Mouse (Mus musculus): ENCODE measurements around the gene Dact3. TPM values are rescaled to one million over a fixed set of nuclear protein-coding genes. Genes with fewer than 3 reads are reported as not detected.
A peak's percentile ranks its signal among the peaks of the same experiment; 100 is the strongest.

Gene Dact3
- polyA plus RNA-seq, 1 experiment = 19.2 TPM

DNA sequence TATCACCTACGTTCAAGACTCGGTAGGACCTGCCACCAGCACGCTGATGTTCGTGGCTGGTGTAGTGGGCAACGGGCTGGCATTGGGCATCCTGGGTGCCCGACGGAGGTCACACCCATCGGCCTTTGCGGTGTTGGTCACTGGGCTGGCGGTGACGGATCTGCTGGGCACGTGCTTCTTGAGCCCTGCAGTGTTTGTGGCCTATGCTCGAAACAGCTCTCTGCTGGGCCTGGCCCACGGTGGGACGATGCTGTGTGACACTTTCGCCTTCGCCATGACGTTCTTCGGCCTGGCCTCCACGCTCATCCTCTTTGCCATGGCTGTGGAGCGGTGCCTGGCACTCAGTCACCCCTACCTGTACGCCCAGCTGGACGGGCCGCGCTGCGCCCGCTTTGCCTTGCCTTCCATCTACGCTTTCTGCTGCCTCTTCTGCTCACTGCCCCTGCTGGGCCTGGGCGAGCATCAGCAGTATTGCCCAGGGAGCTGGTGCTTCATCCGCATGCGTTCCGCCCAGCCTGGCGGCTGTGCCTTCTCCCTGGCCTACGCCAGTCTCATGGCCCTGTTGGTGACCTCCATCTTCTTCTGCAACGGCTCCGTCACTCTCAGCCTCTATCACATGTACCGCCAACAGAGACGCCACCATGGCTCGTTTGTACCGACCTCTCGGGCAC, 31.9 kb downstream of the Dact3 start:
- Histone ChIP-seq H3K36me3 (ENCODE audit: control insufficient read depth, insufficient read depth, low read length, poor library complexity, severe bottlenecking) (no peaks in the 10 kb centered on the region), H3K4me3 (ENCODE audit: low read depth, low read length) (peak overlapping the region; percentile 44), H3K27me3 (ENCODE audit: control insufficient read depth, insufficient read depth, low read length, poor library complexity, severe bottlenecking) (no peaks in the 10 kb centered on the region), H3K9ac (ENCODE audit: low read depth, poor library complexity, severe bottlenecking) (0 out of 2 replicates have a peak overlapping the region, but pooled peaks have one; percentile 5), H3K9me3 (replicated peaks; ENCODE audit: control insufficient read depth, insufficient read depth, low read length, poor library complexity, severe bottlenecking) (no peaks in the 10 kb centered on the region), H3K27ac (ENCODE audit: insufficient read depth, low read length) (no peak overlapping the region), H3K4me1 (ENCODE audit: control insufficient read depth, insufficient read depth, low read length) (peaks cover 6% of the 10 kb centered on the region)
- no peak for TF ChIP-seq CTCF (IDR thresholded peaks at IDR 0.05; ENCODE audit: low read depth, low read length)
- TF ChIP-seq EP300 (IDR thresholded peaks at IDR 0.05; ENCODE audit: insufficient read depth, low read depth, low read length) = no peak
- no peak for TF ChIP-seq POLR2A (IDR thresholded peaks at IDR 0.05; ENCODE audit: insufficient read depth, low read length)

DNA sequence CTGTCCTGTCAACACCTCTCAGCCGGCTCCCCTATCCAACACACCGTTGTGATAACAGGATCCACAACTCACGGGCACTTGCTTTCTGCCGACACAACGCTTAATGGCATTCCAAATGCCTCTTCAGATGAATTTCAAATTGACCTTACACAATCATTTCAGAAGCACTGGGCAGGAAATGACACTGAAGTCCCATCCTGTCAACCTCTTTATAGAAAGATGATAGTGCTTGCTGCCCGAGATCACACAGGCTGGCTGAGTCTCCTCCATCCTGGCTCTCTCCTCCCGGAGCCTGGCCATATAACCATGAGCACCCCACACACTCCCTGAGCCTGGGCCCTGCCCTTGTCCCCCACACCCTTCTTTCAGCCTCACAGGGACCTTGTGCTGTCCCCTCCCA, 32.7 kb downstream of the Dact3 start:
- Histone ChIP-seq H3K9ac (ENCODE audit: low read depth, poor library complexity, severe bottlenecking) (no peak overlapping the region), H3K27me3 (ENCODE audit: control insufficient read depth, insufficient read depth, low read length, poor library complexity, severe bottlenecking) (no peaks in the 10 kb centered on the region), H3K27ac (ENCODE audit: insufficient read depth, low read length) (no peak overlapping the region), H3K36me3 (ENCODE audit: control insufficient read depth, insufficient read depth, low read length, poor library complexity, severe bottlenecking) (no peaks in the 10 kb centered on the region), H3K4me1 (ENCODE audit: control insufficient read depth, insufficient read depth, low read length) (peaks cover 3% of the 10 kb centered on the region), H3K4me3 (ENCODE audit: low read depth, low read length) (no peak overlapping the region), H3K9me3 (replicated peaks; ENCODE audit: control insufficient read depth, insufficient read depth, low read length, poor library complexity, severe bottlenecking) (no peaks in the 10 kb centered on the region)
- TF ChIP-seq POLR2A (IDR thresholded peaks at IDR 0.05; ENCODE audit: insufficient read depth, low read length) (no peak), CTCF (IDR thresholded peaks at IDR 0.05; ENCODE audit: low read depth, low read length) (no peak), EP300 (IDR thresholded peaks at IDR 0.05; ENCODE audit: insufficient read depth, low read depth, low read length) (no peak)

DNA sequence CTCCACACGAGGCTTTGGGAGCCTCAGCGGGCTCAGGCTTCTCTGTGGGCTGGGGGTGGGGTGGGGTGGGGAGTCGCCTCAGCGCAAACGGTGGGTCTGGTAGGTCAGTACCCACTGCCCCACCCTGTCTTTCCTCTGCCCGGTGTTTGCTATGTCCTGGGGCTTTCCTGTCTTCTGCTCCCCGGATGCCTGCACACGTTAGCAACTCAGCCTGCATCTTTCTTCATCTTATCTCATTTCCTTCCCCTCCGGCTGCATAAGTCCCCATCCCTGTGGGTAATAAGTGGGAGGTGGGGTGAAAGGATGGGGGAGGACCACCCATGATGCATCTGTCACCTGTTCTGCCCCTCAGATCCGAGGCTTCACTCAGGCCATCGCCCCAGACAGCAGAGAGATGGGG, 33.2 kb downstream of the Dact3 start:
- Histone ChIP-seq H3K4me1 (ENCODE audit: control insufficient read depth, insufficient read depth, low read length) (peaks cover 3% of the 10 kb centered on the region), H3K27ac (ENCODE audit: insufficient read depth, low read length) (no peak overlapping the region), H3K9ac (ENCODE audit: low read depth, poor library complexity, severe bottlenecking) (no peak overlapping the region), H3K36me3 (ENCODE audit: control insufficient read depth, insufficient read depth, low read length, poor library complexity, severe bottlenecking) (no peaks in the 10 kb centered on the region), H3K27me3 (ENCODE audit: control insufficient read depth, insufficient read depth, low read length, poor library complexity, severe bottlenecking) (no peaks in the 10 kb centered on the region), H3K4me3 (ENCODE audit: low read depth, low read length) (no peak overlapping the region), H3K9me3 (replicated peaks; ENCODE audit: control insufficient read depth, insufficient read depth, low read length, poor library complexity, severe bottlenecking) (no peaks in the 10 kb centered on the region)
- TF ChIP-seq EP300 (IDR thresholded peaks at IDR 0.05; ENCODE audit: insufficient read depth, low read depth, low read length) = no peak
- no peak for TF ChIP-seq POLR2A (IDR thresholded peaks at IDR 0.05; ENCODE audit: insufficient read depth, low read length)
- TF ChIP-seq CTCF (IDR thresholded peaks at IDR 0.05; ENCODE audit: low read depth, low read length) = no peak

DNA sequence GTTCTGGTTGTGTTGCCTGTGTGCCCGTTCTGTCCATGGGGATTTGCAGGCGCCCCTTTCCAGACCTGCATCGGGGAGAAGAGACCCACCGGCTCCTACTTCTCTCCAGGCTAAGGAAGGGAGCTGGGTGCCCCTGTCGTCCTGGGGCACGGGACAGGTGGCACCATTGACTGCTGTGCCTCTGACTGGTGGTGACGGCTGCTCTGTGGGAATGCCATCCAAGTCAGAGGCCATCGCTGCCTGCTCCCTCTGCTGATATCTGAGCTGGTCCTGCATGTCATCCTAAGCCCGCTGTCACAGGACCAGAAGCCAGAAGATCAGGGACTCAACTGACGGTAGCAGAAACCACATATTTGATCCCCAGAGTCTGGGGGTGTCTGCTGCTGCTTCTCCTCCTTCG, 33.7 kb downstream of the Dact3 start:
- Histone ChIP-seq H3K27me3 (ENCODE audit: control insufficient read depth, insufficient read depth, low read length, poor library complexity, severe bottlenecking) (no peaks in the 10 kb centered on the region), H3K9me3 (replicated peaks; ENCODE audit: control insufficient read depth, insufficient read depth, low read length, poor library complexity, severe bottlenecking) (no peaks in the 10 kb centered on the region), H3K4me3 (ENCODE audit: low read depth, low read length) (no peak overlapping the region), H3K9ac (ENCODE audit: low read depth, poor library complexity, severe bottlenecking) (no peak overlapping the region), H3K27ac (ENCODE audit: insufficient read depth, low read length) (no peak overlapping the region), H3K4me1 (ENCODE audit: control insufficient read depth, insufficient read depth, low read length) (no peaks in the 10 kb centered on the region), H3K36me3 (ENCODE audit: control insufficient read depth, insufficient read depth, low read length, poor library complexity, severe bottlenecking) (no peaks in the 10 kb centered on the region)
- TF ChIP-seq POLR2A (IDR thresholded peaks at IDR 0.05; ENCODE audit: insufficient read depth, low read length) (no peak), EP300 (IDR thresholded peaks at IDR 0.05; ENCODE audit: insufficient read depth, low read depth, low read length) (no peak), CTCF (IDR thresholded peaks at IDR 0.05; ENCODE audit: low read depth, low read length) (no peak)

DNA sequence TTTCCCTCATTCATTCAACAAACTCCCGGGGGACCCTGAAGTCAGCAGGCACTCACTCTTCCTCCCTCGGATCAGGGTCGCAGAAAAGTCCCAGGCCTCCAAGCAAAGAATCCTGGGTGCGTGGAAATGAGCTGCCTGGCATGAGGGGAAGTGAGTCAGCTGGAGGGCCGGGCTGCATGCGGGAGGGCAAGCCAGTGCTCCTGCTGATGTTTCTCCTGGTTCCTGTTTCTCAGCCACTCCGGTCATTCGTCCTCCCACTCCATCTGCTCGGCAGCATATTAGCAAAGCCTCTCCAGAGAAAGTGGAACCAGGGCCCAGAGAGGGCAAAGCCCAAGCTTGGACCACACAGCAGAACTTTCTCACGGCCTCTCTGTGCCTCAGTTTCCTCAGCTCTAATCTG, 34.8 kb downstream of the Dact3 start:
- H3K9me3 ChIP-seq (replicated peaks; ENCODE audit: control insufficient read depth, insufficient read depth, low read length, poor library complexity, severe bottlenecking) = no peaks in the 10 kb centered on the region
- H3K4me1 ChIP-seq (ENCODE audit: control insufficient read depth, insufficient read depth, low read length) = no peaks in the 10 kb centered on the region
- no peaks in the 10 kb centered on the region for H3K27me3 ChIP-seq (ENCODE audit: control insufficient read depth, insufficient read depth, low read length, poor library complexity, severe bottlenecking)
- TF ChIP-seq POLR2A (IDR thresholded peaks at IDR 0.05; ENCODE audit: insufficient read depth, low read length) = no peak
- no peak for TF ChIP-seq CTCF (IDR thresholded peaks at IDR 0.05; ENCODE audit: low read depth, low read length)
- TF ChIP-seq EP300 (IDR thresholded peaks at IDR 0.05; ENCODE audit: insufficient read depth, low read depth, low read length) = no peak
- no peak overlapping the region for H3K27ac ChIP-seq (ENCODE audit: insufficient read depth, low read length)
- no peaks in the 10 kb centered on the region for H3K36me3 ChIP-seq (ENCODE audit: control insufficient read depth, insufficient read depth, low read length, poor library complexity, severe bottlenecking)
- no peak overlapping the region for H3K9ac ChIP-seq (ENCODE audit: low read depth, poor library complexity, severe bottlenecking)
- H3K4me3 ChIP-seq (ENCODE audit: low read depth, low read length) = no peak overlapping the region

DNA sequence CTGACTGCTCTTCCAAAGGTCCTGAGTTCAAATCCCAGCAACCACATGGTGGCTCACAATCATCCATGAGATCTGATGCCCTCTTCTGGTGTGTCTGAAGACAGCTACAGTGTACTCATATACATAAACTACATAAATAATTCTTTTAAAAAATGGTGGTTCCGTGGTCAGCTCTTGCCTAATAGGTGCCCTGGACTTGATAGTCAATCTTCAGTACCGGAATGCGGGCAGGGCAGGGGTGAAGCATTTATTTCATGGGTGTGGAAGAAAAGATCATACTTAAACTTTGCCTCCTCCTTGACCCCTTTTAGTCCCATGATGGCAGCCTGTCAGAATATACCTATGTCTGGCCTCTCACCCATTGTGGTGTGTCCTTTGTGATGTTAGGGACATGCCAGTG, 36.8 kb downstream of the Dact3 start:
- Histone ChIP-seq H3K4me1 (ENCODE audit: control insufficient read depth, insufficient read depth, low read length) (no peaks in the 10 kb centered on the region), H3K4me3 (ENCODE audit: low read depth, low read length) (no peak overlapping the region), H3K9ac (ENCODE audit: low read depth, poor library complexity, severe bottlenecking) (no peak overlapping the region), H3K9me3 (replicated peaks; ENCODE audit: control insufficient read depth, insufficient read depth, low read length, poor library complexity, severe bottlenecking) (no peaks in the 10 kb centered on the region), H3K27ac (ENCODE audit: insufficient read depth, low read length) (no peak overlapping the region), H3K36me3 (ENCODE audit: control insufficient read depth, insufficient read depth, low read length, poor library complexity, severe bottlenecking) (peaks cover 6% of the 10 kb centered on the region), H3K27me3 (ENCODE audit: control insufficient read depth, insufficient read depth, low read length, poor library complexity, severe bottlenecking) (no peaks in the 10 kb centered on the region)
- TF ChIP-seq EP300 (IDR thresholded peaks at IDR 0.05; ENCODE audit: insufficient read depth, low read depth, low read length) (no peak), POLR2A (IDR thresholded peaks at IDR 0.05; ENCODE audit: insufficient read depth, low read length) (no peak), CTCF (IDR thresholded peaks at IDR 0.05; ENCODE audit: low read depth, low read length) (no peak)
